ENCODE assay signal across 30 mouse cellular contexts in the genomic region with DNA sequence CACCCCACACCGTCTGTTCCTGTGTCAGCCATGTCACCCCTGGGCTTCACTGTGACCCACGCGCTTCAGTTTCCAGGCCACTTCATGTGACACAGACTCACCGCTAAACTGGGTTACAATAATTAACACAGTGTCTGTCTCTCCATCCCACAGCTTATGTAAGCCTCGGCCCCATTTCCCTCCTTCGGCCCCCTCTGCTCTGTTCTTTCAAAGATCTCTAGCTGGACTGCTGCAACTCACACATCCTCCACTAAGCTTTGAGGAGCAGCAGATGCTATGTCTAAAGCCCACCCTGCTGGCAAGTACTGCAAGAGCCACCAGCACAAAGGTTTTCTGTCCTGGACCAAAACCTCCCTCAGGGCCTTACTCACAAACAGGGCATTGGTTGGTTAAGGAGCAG. TPM values are rescaled to one million over a fixed set of nuclear protein-coding genes. Genes with fewer than 3 reads are reported as not detected.
DNase-seq lines count a peak whose midpoint lies in the region; ATAC-seq lines count a peak whose summit lies in the region.
"Had no signal": no experiment of that assay in that cellular context is flagged by ENCODE, and none has a peak within 500 bp of the region (broad histone marks: within the 10 kb centered on the region; RNA-seq: fewer than 3 reads in every experiment).

No protein-coding gene starts in this region.

- H3K4me1 ChIP-seq in hindbrain, embryonic 10.5 days (replicated peaks): peaks cover 10% of the 10 kb centered on the region
- peaks cover 9% of the 10 kb centered on the region for H3K4me1 ChIP-seq in hindbrain, embryonic 12.5 days
- H3K4me1 ChIP-seq in megakaryocyte, embryonic 14.5 days: peaks cover 93% of the 10 kb centered on the region

- no peaks in the 10 kb centered on the region for H3K9me3 ChIP-seq in hindbrain, embryonic 10.5 days
- no peaks in the 10 kb centered on the region for H3K9me3 ChIP-seq in hindbrain, embryonic 12.5 days (replicated peaks)
- no peaks in the 10 kb centered on the region for H3K9me3 ChIP-seq in megakaryocyte, embryonic 14.5 days
- H3K9me3 ChIP-seq: embryonic facial prominence, embryonic 12.5 days; forebrain, embryonic 10.5 days; G1E; heart, embryonic 10.5 days; heart, embryonic 15.5 days; hindbrain, embryonic 13.5 days; limb, embryonic 13.5 days; lung, embryonic 15.5 days; midbrain, embryonic 15.5 days had no signal

- H3K27ac ChIP-seq in hindbrain, embryonic 10.5 days: 0 out of 2 replicates have a peak overlapping the region, but pooled peaks have one; percentile 8
- no peak overlapping the region for H3K27ac ChIP-seq in hindbrain, embryonic 12.5 days
- H3K27ac ChIP-seq: embryonic facial prominence, embryonic 12.5 days; heart, embryonic 15.5 days; hindbrain, embryonic 13.5 days; limb, embryonic 13.5 days; lung, embryonic 15.5 days; midbrain, embryonic 15.5 days had no signal

- H3K27me3 ChIP-seq in hindbrain, embryonic 10.5 days (ENCODE audit: insufficient read depth, poor library complexity, severe bottlenecking): peaks cover 32% of the 10 kb centered on the region
- peaks cover 17% of the 10 kb centered on the region for H3K27me3 ChIP-seq in hindbrain, embryonic 12.5 days
- peaks cover 57% of the 10 kb centered on the region for H3K27me3 ChIP-seq in megakaryocyte, embryonic 14.5 days (replicated peaks)
- H3K27me3 ChIP-seq: heart, embryonic 15.5 days; lung, embryonic 15.5 days; midbrain, embryonic 15.5 days; Patski had no signal

- H3K9ac ChIP-seq in hindbrain, embryonic 12.5 days: no peak overlapping the region
- H3K9ac ChIP-seq: embryonic facial prominence, embryonic 12.5 days; heart, embryonic 15.5 days; hindbrain, embryonic 13.5 days; limb, embryonic 13.5 days; lung, embryonic 15.5 days; midbrain, embryonic 15.5 days had no signal

- peak; percentile 24 for DNase-seq in cerebellum, adult 11-12 months
- DNase-seq in cerebellum, adult 11 months: no peak
- DNase-seq in hindbrain, embryonic 10.5 days (ENCODE audit: low spot score): no peak
- peak; percentile 80 for DNase-seq in retina, postnatal 1 day
- DNase-seq: adrenal gland, postnatal 10 days; cerebellum, postnatal 36 days; embryo, embryonic 11 days; gastrocnemius, postnatal 25 days; heart, adult 11 months; kidney, adult 8-10 months; kidney, postnatal 10 days; layer of hippocampus, adult 9-11 months; right cerebral cortex, postnatal 14 days had no signal

- H3K4me2 ChIP-seq in hindbrain, embryonic 12.5 days (replicated peaks): no peak overlapping the region
- H3K4me2 ChIP-seq: embryonic facial prominence, embryonic 12.5 days; heart, embryonic 15.5 days; hindbrain, embryonic 13.5 days; limb, embryonic 13.5 days; liver, embryonic 11.5 days; lung, embryonic 15.5 days; midbrain, embryonic 15.5 days had no signal

- no peak for ATAC-seq in hindbrain, embryonic 12.5 days (ENCODE audit: low FRiP score)
- ATAC-seq in megakaryocyte, adult 5-6 weeks (ENCODE audit: poor library complexity, severe bottlenecking): no peak
- ATAC-seq in erythroblast, adult 5-6 weeks (replicated peaks; ENCODE audit: low FRiP score, poor library complexity, severe bottlenecking): no peak
- ATAC-seq: forebrain, embryonic 16.5 days; inflammation-experienced regulatory T-cells, adult 6 months; midbrain, embryonic 15.5 days; Patski had no signal

- H3K4me3 ChIP-seq in hindbrain, embryonic 10.5 days: no peak overlapping the region
- no peak overlapping the region for H3K4me3 ChIP-seq in hindbrain, embryonic 12.5 days
- H3K4me3 ChIP-seq in megakaryocyte, embryonic 14.5 days (replicated peaks): peak overlapping the region; percentile 25
- H3K4me3 ChIP-seq: embryonic facial prominence, embryonic 12.5 days; forebrain, embryonic 10.5 days; heart, embryonic 10.5 days; heart, embryonic 15.5 days; hindbrain, embryonic 13.5 days; limb, embryonic 13.5 days; lung, embryonic 15.5 days; midbrain, embryonic 15.5 days had no signal

- WGBS in hindbrain, embryonic 10.5 days: 85% methylated on average over 6 of the region's 6 CpGs
- WGBS in hindbrain, embryonic 12.5 days: 79% methylated on average over 6 of the region's 6 CpGs

- H3K36me3 ChIP-seq in hindbrain, embryonic 10.5 days: no peaks in the 10 kb centered on the region
- no peaks in the 10 kb centered on the region for H3K36me3 ChIP-seq in hindbrain, embryonic 12.5 days
- H3K36me3 ChIP-seq in megakaryocyte, embryonic 14.5 days (replicated peaks; ENCODE audit: low read length): peaks cover 34% of the 10 kb centered on the region
- H3K36me3 ChIP-seq: embryonic facial prominence, embryonic 12.5 days; forebrain, embryonic 10.5 days; G1E; heart, embryonic 10.5 days; heart, embryonic 15.5 days; hindbrain, embryonic 13.5 days; limb, embryonic 13.5 days; lung, embryonic 15.5 days; midbrain, embryonic 15.5 days had no signal

RNA-seq across cellular contexts. Expression of a gene that starts 7.8 kb away (rescaled TPM):
- polyA plus RNA-seq in hindbrain, embryonic 10.5 days (2016; fragmentation: Nextera tagmentation; extraction: Ambion mirVana): 6.2 and 8.4 TPM in 2 replicates
- 12.6 and 15.0 TPM in 2 replicates for polyA plus RNA-seq in hindbrain, embryonic 12.5 days (2016; fragmentation: Nextera tagmentation; extraction: Ambion mirVana)
- polyA plus RNA-seq in megakaryocyte, embryonic 14.5 days (2012; ENCODE audit: insufficient read depth, low replicate concordance): 63.1 and 124 TPM in 2 replicates
- 2.1 and 3.0 TPM in 2 replicates for total RNA-seq in megakaryocyte, adult 5-6 weeks (2015)
- total RNA-seq in megakaryocyte, adult 5-6 weeks (2017): 1.7 and 3.6 TPM in 2 replicates
- total RNA-seq in erythroblast, adult 5-6 weeks (2015; ENCODE audit: low replicate concordance): 1.0 TPM in 1 of 2 replicates, not detected in the other
- 0.77 and 3.3 TPM in 2 replicates for total RNA-seq in erythroblast, adult 5-6 weeks (2017; ENCODE audit: low replicate concordance)

Comparison
In these comparisons a context has a peak if more than half of its experiments do, and no peak if none do; other contexts are left out.
1. DNase-seq: peak in cerebellum, adult 11-12 months (single experiment) and retina, postnatal 1 day (single experiment); none in cerebellum, adult 11 months (single experiment) and hindbrain, embryonic 10.5 days (single experiment).